Mouse (Mus musculus) testis, adult 2 months (tissue): ENCODE measurements at regions not wholly inside any gene's neighbourhood (a gene's known extent, or its start where the extent isn't known, plus 50 kb on each side); places are given as distances from the start of the nearest gene placed in this dataset.

ENCODE experiments used
- H3K27ac ChIP-seq: fragments of 200-500 bp; 2 replicates; pipeline ENCODE4 v1.5.1; 2012; ENCODE audit warnings: low read depth, low read length; ENCODE audit not compliant: control insufficient read depth, insufficient read depth
- H3K27me3 ChIP-seq: fragments of 200-500 bp; 2 replicates; pipeline ENCODE4 v1.6.1; 2012; ENCODE audit warnings: mild to moderate bottlenecking, low read length, moderate library complexity; ENCODE audit not compliant: control insufficient read depth, insufficient read depth
- H3K36me3 ChIP-seq: fragments of 200-500 bp; 2 replicates; pipeline ENCODE4 v1.6.1; 2012; ENCODE audit warnings: mild to moderate bottlenecking, low read length; ENCODE audit not compliant: control insufficient read depth, insufficient read depth
- H3K4me1 ChIP-seq: fragments of 200-500 bp; 2 replicates; pipeline ENCODE4 v1.6.1; 2012; ENCODE audit warnings: low read length; ENCODE audit not compliant: control insufficient read depth, insufficient read depth
- H3K4me3 ChIP-seq: fragments of 200-500 bp; 2 replicates; pipeline ENCODE4 v1.5.1; 2012; ENCODE audit warnings: low read depth, mild to moderate bottlenecking, low read length, moderate library complexity, mixed read lengths; ENCODE audit not compliant: control insufficient read depth
- CTCF ChIP-seq: fragments of 200-500 bp; IDR thresholded peaks from 2 replicates; pipeline ENCODE4 v1.5.1; 2012; ENCODE audit warnings: low read depth, mild to moderate bottlenecking, inconsistent platforms, low read length, moderate library complexity; ENCODE audit not compliant: control insufficient read depth, insufficient read depth, insufficient replicate concordance
- POLR2A ChIP-seq: fragments of 200-500 bp; IDR thresholded peaks from 2 replicates; pipeline ENCODE4 v1.6.1; 2012; ENCODE audit warnings: low read depth, mild to moderate bottlenecking, inconsistent platforms, low read length, moderate library complexity; ENCODE audit not compliant: control insufficient read depth

DNA sequence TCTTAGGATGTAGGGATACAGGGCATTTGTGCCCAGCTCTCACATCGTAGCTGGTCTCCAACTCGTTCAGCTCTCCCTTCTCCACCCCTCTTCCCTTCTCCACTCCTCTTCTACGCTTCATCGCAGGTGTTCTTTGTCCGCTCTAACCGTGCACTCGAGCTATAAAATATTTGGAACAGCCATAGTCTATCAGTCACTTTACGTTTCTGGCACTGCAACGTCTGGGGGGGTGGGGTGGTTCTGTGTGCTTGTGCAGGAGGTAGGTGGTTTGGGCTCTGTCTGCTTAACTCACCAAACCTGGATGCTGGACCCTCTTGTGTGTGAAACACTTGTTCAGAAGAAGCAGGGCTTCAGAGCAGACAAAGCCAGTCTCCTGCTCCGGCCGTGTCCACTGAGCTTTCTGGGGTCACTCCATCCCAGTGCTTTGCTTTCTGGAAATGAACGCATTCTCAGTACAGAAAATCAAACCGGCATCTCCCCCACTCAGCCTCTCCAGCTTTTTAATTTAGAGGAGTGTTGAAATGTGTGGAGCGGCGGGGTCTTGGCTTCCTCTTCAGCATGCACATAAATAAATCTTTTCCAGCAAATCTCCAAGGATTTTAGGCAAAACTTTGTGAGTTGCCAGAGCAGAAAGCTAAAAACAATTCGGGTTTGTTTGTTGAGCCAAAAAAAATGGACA lies 181.3 kb upstream of the Mgmt start:
- Histone ChIP-seq H3K27ac (no peak overlapping the region), H3K4me3 (no peak overlapping the region), H3K27me3 (no peaks in the 10 kb centered on the region), H3K4me1 (no peaks in the 10 kb centered on the region), H3K36me3 (no peaks in the 10 kb centered on the region)
- TF ChIP-seq POLR2A (no peak), CTCF (no peak)

DNA sequence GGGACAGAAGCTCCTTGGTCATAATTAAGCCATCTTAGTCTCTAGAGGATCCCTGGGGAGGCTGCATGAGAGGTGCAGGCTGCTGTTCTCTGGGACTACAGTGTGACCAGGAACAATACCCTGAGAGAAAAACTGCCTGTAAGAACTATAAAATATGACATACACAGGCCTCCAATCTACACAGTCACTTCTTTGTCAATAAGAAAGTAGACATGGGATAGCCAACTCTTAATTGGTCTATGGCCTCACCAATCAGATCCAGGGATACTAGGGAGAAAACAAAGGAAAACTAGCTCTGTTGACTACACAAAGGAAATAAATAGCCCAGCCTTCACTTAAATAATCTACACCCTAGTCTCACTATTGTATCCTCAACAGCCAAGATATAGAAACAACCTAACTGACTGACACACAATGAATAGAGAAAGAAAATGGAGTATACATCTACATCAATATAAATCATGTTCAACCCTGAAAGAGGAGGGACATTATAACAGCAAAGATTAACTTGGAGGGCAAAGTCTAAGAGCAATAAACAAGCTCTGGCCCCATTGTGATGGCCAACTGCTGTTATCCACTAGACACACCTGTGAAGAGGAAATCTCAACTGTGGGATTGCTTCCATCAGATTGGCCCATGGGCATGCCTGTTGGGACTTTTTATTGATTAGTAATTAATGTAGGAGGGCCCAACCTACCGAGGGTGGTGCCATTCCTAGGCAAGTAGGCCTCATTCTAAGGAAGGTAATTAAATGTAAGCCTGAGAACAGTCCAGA lies 166.6 kb upstream of the Mgmt start:
- Histone ChIP-seq H3K4me3 (no peak overlapping the region), H3K27ac (no peak overlapping the region), H3K36me3 (no peaks in the 10 kb centered on the region), H3K4me1 (no peaks in the 10 kb centered on the region), H3K27me3 (no peaks in the 10 kb centered on the region)
- TF ChIP-seq CTCF, result no peak
- TF ChIP-seq POLR2A, result no peak

DNA sequence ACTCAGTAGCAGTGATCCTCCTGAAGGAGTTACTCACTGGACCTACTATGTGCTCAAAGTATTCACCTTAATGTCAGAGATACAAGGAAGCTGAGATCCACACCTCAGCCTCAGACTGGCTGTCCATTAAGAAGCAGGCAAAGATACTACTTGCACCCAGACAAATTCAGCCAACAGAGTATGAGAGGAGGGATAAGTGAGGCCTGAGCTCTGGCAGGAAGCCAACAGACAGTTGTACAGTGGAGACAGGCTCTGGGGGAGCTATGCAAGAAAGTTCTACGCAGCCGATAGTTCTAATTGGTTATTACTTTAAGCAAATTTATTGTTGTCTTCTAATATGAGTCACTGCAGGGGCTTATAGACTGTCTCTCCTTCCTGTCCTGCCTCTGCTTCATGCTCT lies 152.2 kb upstream of the Mgmt start:
- TF ChIP-seq POLR2A (no peak), CTCF (no peak)
- no peaks in the 10 kb centered on the region for H3K27me3 ChIP-seq
- no peaks in the 10 kb centered on the region for H3K36me3 ChIP-seq
- no peak overlapping the region for H3K4me3 ChIP-seq
- no peak overlapping the region for H3K27ac ChIP-seq
- no peaks in the 10 kb centered on the region for H3K4me1 ChIP-seq

DNA sequence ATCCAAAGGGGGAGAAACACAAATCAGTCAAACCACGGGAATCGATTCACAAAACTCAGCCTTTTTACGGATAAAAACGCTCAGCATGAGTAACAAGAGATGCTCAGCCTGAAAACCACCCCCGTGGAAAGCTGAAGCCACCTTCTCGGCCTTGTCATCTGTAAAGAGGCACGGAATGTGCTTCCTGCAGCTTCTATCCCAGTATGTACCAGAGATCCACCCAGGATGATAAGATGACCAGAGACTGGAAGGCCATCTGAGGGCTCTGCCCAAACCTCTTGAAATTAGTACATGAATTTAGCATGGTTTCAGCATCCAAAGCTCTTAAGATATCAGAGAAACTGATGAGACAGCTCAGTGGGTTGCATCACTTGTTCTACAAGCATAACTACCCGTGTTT lies 149.0 kb upstream of the Mgmt start:
- H3K27ac ChIP-seq, result no peak overlapping the region
- no peaks in the 10 kb centered on the region for H3K27me3 ChIP-seq
- TF ChIP-seq POLR2A, result no peak
- no peak for TF ChIP-seq CTCF
- no peaks in the 10 kb centered on the region for H3K36me3 ChIP-seq
- H3K4me1 ChIP-seq, result no peaks in the 10 kb centered on the region
- no peak overlapping the region for H3K4me3 ChIP-seq

DNA sequence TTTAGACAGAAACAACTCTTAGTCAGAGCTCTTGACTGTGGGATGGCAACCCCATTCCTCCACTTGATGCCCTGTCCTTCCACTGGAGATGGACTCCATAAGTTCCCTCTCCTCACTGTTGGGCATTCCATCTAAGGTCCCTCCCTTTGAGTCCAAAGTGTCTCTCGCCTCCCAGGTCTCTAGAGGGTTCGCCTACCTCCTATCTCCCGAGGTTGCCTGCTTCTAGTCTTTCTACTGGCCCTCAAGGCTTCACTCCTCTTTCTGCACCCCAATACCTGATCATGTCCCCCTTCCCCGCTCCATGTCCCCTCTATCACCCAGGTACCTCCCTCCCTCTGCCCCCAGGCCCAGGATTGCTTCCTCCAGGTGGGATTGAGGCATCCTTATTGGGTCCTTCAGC lies 142.9 kb upstream of the Mgmt start:
- Histone ChIP-seq H3K4me1 (no peaks in the 10 kb centered on the region), H3K36me3 (no peaks in the 10 kb centered on the region), H3K27ac (no peak overlapping the region), H3K27me3 (no peaks in the 10 kb centered on the region), H3K4me3 (no peak overlapping the region)
- no peak for TF ChIP-seq POLR2A
- no peak for TF ChIP-seq CTCF

DNA sequence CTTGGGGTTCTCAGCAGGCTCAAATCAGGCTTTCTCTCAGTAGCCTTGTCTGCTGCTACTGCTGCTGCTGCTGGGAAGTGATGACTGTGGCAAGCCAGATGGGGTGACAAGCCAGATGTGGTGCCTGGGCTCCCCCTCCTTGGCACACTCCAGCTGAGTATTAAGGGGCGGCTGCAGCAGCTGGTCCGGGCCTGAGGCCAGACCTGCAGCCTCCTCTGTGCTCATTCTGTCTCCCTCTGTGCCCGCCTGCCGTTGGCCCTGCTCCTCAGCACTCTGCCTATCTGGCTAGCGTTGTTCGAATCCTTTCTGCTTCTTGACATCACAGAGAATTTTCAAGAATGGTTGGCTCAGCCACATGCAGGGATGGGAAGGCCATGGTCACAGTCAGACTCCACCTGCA lies 139.6 kb upstream of the Mgmt start:
- no peaks in the 10 kb centered on the region for H3K4me1 ChIP-seq
- H3K27ac ChIP-seq, result no peak overlapping the region
- TF ChIP-seq POLR2A, result no peak
- TF ChIP-seq CTCF, result no peak
- no peaks in the 10 kb centered on the region for H3K27me3 ChIP-seq
- no peaks in the 10 kb centered on the region for H3K36me3 ChIP-seq
- H3K4me3 ChIP-seq, result no peak overlapping the region

DNA sequence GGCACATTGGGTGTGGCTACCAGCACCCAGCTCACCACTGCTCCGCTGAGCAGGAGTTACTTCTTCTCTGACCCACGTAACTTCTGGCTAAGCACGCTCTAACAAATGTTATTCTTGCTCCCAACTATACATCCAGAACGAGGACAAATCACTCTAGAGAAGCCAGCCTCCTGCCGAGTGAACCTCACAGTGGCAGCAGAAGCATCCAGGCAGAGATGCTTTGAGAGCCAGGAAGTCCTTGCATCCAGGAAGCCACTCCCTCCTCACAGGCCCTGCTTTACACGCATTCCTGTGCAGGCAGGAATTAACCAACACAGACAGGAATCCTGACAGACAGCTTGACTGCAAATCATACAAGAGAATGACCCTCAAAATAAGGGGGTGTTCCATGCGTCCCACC lies 129.4 kb upstream of the Mgmt start:
- H3K27me3 ChIP-seq, result no peaks in the 10 kb centered on the region
- no peak overlapping the region for H3K4me3 ChIP-seq
- no peak overlapping the region for H3K27ac ChIP-seq
- TF ChIP-seq CTCF (no peak), POLR2A (no peak)
- H3K4me1 ChIP-seq, result no peaks in the 10 kb centered on the region
- H3K36me3 ChIP-seq, result no peaks in the 10 kb centered on the region

DNA sequence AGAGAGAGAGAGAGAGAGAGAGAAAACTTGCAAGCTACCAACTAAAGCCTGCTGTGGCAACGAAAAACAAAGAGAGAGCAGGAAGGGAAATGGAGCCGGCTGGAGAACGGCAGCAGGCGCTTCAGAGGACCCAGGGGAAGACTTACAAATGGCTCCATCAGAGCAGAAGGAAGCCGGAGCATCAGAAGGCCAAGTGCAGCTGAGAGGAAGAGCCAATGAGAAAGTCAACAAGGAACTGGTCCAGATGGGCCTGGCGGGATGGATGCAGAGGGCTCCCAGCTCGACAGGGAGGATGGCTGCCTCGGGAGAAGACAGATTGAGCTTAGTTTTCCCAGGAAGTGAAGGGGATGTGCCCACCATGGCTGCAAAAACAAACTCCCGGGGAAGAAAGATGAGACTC lies 127.2 kb upstream of the Mgmt start:
- Histone ChIP-seq H3K27ac (no peak overlapping the region), H3K4me3 (no peak overlapping the region), H3K36me3 (no peaks in the 10 kb centered on the region), H3K4me1 (no peaks in the 10 kb centered on the region), H3K27me3 (no peaks in the 10 kb centered on the region)
- TF ChIP-seq POLR2A, result no peak
- no peak for TF ChIP-seq CTCF
